Mouse (Mus musculus) midbrain, embryonic 14.5 days (tissue): ENCODE data around the gene Clasrp. TPM values are rescaled to one million over a fixed set of nuclear protein-coding genes. Genes with fewer than 3 reads are reported as not detected.

Source experiments
- ATAC-seq: fragments of 200-750 bp; cut with Nextera tagmentation; 2 replicates; pipeline ENCODE4 v1.8.0; 2017; ENCODE audit warnings: moderate number of reproducible peaks, moderate library complexity; ENCODE audit not compliant: low FRiP score, low TSS enrichment
- DNase-seq: peaks from one replicate; pipeline ENCODE4 v3.0.0-alpha.2; 2015
- H3K27ac ChIP-seq: fragments of 300-500 bp; sonication (generic); replicated peaks from 2 replicates; pipeline ENCODE4 v1.5.1; 2014; ENCODE audit warnings: mild to moderate bottlenecking, low read depth, low read length, moderate library complexity
- H3K27me3 ChIP-seq: fragments of 300-500 bp; sonication (generic); 2 replicates; pipeline ENCODE4 v1.6.1; 2014; ENCODE audit warnings: low read length, control low read depth, mixed read lengths; ENCODE audit not compliant: control insufficient read depth, insufficient read depth
- H3K36me3 ChIP-seq: fragments of 300-500 bp; sonication (generic); 2 replicates; pipeline ENCODE4 v1.6.1; 2014; ENCODE audit warnings: low read length, control low read depth; ENCODE audit not compliant: control insufficient read depth, insufficient read depth
- H3K4me1 ChIP-seq: fragments of 300-500 bp; sonication (generic); 2 replicates; pipeline ENCODE4 v1.6.1; 2014; ENCODE audit warnings: mild to moderate bottlenecking, antibody characterized with exemption, low read length, control low read depth; ENCODE audit not compliant: control insufficient read depth, insufficient read depth
- H3K4me2 ChIP-seq: fragments of 300-500 bp; sonication (generic); 2 replicates; pipeline ENCODE4 v1.6.1; 2014; ENCODE audit warnings: mild to moderate bottlenecking, low read length, moderate library complexity
- H3K4me3 ChIP-seq: fragments of 300-500 bp; sonication (generic); replicated peaks from 2 replicates; pipeline ENCODE4 v1.5.1; 2014; ENCODE audit warnings: low read depth, low read length
- H3K9ac ChIP-seq: fragments of 300-500 bp; sonication (generic); replicated peaks from 2 replicates; pipeline ENCODE4 v1.6.1; 2014; ENCODE audit warnings: mild to moderate bottlenecking, low read length, moderate library complexity
- H3K9me3 ChIP-seq: fragments of 300-500 bp; sonication (generic); 2 replicates; pipeline ENCODE4 v1.6.1; 2016; ENCODE audit warnings: low read length, control low read depth, mixed read lengths; ENCODE audit not compliant: control insufficient read depth
- WGBS: fragments of 180-500 bp; shearing (Covaris S2); extraction: QIAGEN DNeasy Blood & Tissue Kit; methylation state at CpG from one replicate; pipeline ENCODE4 v1.1.7; 2014; 5-methylcytosine and 5-hydroxymethylcytosine counted together
- polyA plus RNA-seq: library from polyadenylated mRNA; unstranded; fragments of >200 nt; fragmentation: Nextera tagmentation; extraction: Ambion mirVana; gene quantifications from 2 replicates; pipeline ENCODE4 v1.2.1, GENCODE M21; 2014

The Clasrp gene
- polyA plus RNA-seq, 1 experiment from 2014 or later: 50.4 TPM

- peak within 1 kb of the TSS; percentile 44 for H3K4me2 ChIP-seq
- under 1% methylated on average over 56 of the region's 56 CpGs for WGBS
Observed at GRCm38 (mm10) chr7:19577141-19577852, 27.0 kb downstream of the Clasrp start, which contains the start of the genes Zfp296 and Gemin7. Gene Zfp296, plus strand, starts transcription at chr7:19577287. Gene Gemin7, minus strand, starts transcription at chr7:19577595.

DNA sequence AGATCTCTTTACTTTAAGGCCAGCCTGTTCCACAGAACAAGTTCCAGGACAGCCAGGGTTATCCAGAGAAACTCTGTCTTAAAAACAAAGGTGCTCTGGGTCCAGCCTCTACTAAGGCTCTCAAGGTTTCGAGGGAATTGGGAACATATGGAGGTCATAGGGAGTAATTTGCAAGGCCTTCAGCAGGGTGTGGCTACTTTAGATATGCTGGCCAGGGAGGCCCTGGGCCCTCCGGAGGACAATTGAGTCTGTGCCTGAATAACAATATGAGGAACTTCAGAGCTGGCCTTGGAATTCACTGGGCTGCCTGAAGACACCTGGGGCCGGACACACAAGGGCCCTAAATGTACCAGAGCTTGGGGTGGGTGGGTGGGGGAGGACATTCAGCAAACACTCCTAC, 28.7 kb downstream of the Clasrp start:
- H3K36me3 ChIP-seq: peaks cover 11% of the 10 kb centered on the region
- ATAC-seq (no peak), DNase-seq (no peak)
- no peak overlapping the region for H3K4me2 ChIP-seq
- H3K9me3 ChIP-seq: no peaks in the 10 kb centered on the region
- peaks cover 17% of the 10 kb centered on the region for H3K4me1 ChIP-seq
- H3K9ac ChIP-seq: no peak overlapping the region
- H3K27me3 ChIP-seq: peaks cover 35% of the 10 kb centered on the region
- WGBS: 62% methylated on average over 3 of the region's 3 CpGs
- no peak overlapping the region for H3K27ac ChIP-seq
- H3K4me3 ChIP-seq: no peak overlapping the region

More at GRCm38 (mm10) chr7:19577141-19577852, 27.0 kb downstream of the Clasrp start, which contains the start of the genes Zfp296 and Gemin7:
- peaks cover 35% of the 10 kb centered on the region for H3K27me3 ChIP-seq
- peak within 1 kb of the TSS; percentile 27 for H3K4me3 ChIP-seq
- no peak for ATAC-seq
- H3K36me3 ChIP-seq: peaks cover 26% of the 10 kb centered on the region
- peaks cover 13% of the 10 kb centered on the region for H3K4me1 ChIP-seq
- H3K9ac ChIP-seq: 0 out of 2 replicates have a peak within 1 kb of the TSS, but pooled peaks have one; percentile 16
- H3K27ac ChIP-seq: no peak within 1 kb of the TSS
- no peaks in the 10 kb centered on the region for H3K9me3 ChIP-seq
- no peak for DNase-seq

- Histone ChIP-seq H3K4me2 (peak overlapping the region; percentile 82), H3K27me3 (peaks cover 33% of the 10 kb centered on the region), H3K27ac (peak overlapping the region; percentile 67; the same call in 1 of the 2 replicates), H3K4me3 (peak overlapping the region; percentile 66), H3K9me3 (no peaks in the 10 kb centered on the region), H3K4me1 (peaks cover 17% of the 10 kb centered on the region), H3K36me3 (peaks cover 15% of the 10 kb centered on the region), H3K9ac (peak overlapping the region; percentile 72)
- ATAC-seq (no peak), DNase-seq (no peak)
- 24% methylated on average over 16 of the region's 16 CpGs for WGBS
Observed at GRCm38 (mm10) chr7:19573776-19574140, 30.5 kb downstream of the Clasrp start.

DNA sequence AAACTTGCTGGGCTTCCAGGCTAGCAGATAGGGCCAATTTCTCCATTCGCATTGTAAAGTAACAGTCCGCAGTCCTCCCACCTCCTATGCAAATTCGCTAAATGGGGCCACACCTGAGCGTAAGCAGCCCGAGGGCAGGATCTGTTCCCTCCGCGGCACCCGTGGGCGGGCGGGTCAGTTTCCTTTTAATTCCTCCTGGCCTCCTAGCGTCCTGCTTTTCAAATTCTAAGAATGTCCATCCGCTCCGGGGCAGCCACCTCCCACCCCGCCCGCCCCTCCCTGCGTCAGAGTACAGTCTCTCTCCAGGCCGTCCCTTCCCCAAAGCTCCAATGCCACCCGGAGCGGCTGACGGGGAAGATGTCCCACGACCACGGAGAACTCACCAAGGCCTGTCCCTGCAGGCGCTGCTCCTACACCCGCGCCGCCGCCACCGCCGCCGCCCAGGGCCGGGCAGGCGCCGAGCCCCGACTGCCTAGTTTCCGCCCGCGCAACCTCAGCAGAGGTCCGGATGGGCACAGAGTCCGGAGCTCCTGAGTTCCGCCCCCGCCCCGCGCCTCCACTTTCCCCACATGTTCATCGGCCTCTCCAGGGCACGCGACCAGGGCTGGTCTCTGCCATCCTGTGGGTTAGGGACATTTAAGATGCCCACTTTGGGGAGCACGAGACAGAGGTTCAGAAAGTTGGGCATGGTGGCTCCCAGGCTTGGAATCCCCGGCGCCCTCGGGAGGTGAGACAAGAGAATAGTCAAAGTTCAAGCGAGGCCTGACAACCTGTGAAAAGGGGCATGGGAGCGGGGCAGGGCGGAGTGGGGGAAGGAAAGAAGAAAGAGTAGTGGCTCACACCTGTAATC, 31.1 kb downstream of the Clasrp start:
- H3K4me1 ChIP-seq: peaks cover 17% of the 10 kb centered on the region
- peak overlapping the region; percentile 72 for H3K9ac ChIP-seq
- DNase-seq (peak; percentile 88), ATAC-seq (peak; percentile 83)
- no peaks in the 10 kb centered on the region for H3K9me3 ChIP-seq
- H3K36me3 ChIP-seq: peaks cover 18% of the 10 kb centered on the region
- WGBS: under 1% methylated on average over 53 of the region's 53 CpGs
- H3K27me3 ChIP-seq: peaks cover 27% of the 10 kb centered on the region
- H3K4me2 ChIP-seq: peak overlapping the region; percentile 82
- H3K27ac ChIP-seq: peak overlapping the region; percentile 67
- peak overlapping the region; percentile 66 for H3K4me3 ChIP-seq

DNA sequence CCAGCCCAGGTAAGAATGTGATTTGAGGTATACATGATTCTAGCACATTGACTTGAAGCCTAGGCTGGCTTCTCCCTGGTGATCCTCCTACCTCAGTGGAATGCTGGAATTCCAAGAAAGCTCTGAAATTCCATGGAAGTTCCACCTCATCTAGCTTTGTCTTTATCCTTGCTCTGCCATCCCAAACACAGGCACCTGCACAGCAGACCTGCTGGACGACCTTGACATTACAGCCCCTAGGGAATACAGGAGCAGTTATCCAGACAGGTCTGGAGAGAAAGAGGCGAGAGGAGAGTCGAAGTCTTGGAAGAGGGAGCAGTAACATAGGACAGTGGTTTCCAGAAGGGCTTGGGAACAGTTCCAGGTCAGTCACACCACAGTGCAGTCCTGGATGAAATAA, 34.6 kb downstream of the Clasrp start:
- H3K27me3 ChIP-seq: no peaks in the 10 kb centered on the region; the same call in 1 of the 2 replicates
- peaks cover 30% of the 10 kb centered on the region for H3K36me3 ChIP-seq
- H3K4me2 ChIP-seq: no peak overlapping the region
- ATAC-seq: no peak
- no peak overlapping the region for H3K4me3 ChIP-seq
- H3K27ac ChIP-seq: no peak overlapping the region
- no peak for DNase-seq
- peaks cover 10% of the 10 kb centered on the region for H3K4me1 ChIP-seq
- H3K9ac ChIP-seq: no peak overlapping the region
- no peaks in the 10 kb centered on the region for H3K9me3 ChIP-seq
- WGBS: 80% methylated on average over 3 of the region's 3 CpGs

DNA sequence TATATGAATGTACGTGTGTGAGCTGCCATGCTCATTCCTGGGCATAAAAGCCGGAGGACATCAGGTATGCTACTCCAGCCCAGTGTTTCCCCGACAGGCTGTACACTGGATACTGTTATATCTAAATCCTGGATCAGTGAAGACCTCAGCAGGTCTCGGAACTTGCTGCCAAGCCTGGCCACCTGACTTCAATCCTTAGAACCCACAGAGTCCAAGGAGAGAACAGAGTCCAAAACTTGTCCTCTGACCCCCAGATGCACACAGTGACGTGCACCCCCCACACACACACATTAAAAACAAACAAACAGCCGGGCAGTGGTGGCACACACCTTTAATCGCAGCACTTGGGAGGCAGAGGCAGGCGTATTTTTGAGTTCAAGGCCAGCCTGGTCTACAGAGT, 36.9 kb downstream of the Clasrp start:
- no peak for ATAC-seq
- H3K36me3 ChIP-seq: peaks cover 38% of the 10 kb centered on the region
- WGBS: 95% methylated on average over 8 of the region's 8 CpGs

DNA sequence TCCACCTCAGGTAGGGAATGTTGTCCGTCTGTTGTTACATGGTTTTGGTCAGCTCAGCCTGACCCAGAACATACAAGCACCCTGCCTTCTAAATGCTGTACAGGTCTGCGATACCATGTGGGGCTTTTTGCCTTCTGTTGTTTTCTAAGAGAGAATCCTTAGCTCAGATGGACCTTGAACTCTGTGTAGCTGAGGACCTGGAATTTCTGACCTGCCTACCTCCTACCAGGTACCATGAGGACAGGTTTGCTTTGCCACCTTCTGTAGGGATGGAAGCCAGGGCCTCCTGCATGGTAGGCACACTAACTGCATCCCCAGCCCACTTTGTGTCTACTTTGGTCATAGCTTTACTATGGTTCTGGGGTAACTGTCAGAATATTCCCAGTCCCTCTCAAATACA, 38.5 kb downstream of the Clasrp start:
- Histone ChIP-seq H3K27ac (no peak overlapping the region), H3K9me3 (no peaks in the 10 kb centered on the region), H3K4me2 (no peak overlapping the region), H3K4me3 (no peak overlapping the region), H3K9ac (no peak overlapping the region), H3K27me3 (no peaks in the 10 kb centered on the region), H3K36me3 (peaks cover 38% of the 10 kb centered on the region), H3K4me1 (peaks cover 17% of the 10 kb centered on the region; the same call in 1 of the 2 replicates)
- 95% methylated on average over 2 of the region's 2 CpGs for WGBS
- DNase-seq (no peak), ATAC-seq (no peak)

More for the DNA sequence above, 36.9 kb downstream of the Clasrp start:
- Histone ChIP-seq H3K4me3 (no peak overlapping the region), H3K4me1 (peaks cover 17% of the 10 kb centered on the region), H3K4me2 (no peak overlapping the region), H3K9me3 (no peaks in the 10 kb centered on the region), H3K27me3 (no peaks in the 10 kb centered on the region), H3K27ac (no peak overlapping the region), H3K9ac (no peak overlapping the region)
- DNase-seq: no peak

DNA sequence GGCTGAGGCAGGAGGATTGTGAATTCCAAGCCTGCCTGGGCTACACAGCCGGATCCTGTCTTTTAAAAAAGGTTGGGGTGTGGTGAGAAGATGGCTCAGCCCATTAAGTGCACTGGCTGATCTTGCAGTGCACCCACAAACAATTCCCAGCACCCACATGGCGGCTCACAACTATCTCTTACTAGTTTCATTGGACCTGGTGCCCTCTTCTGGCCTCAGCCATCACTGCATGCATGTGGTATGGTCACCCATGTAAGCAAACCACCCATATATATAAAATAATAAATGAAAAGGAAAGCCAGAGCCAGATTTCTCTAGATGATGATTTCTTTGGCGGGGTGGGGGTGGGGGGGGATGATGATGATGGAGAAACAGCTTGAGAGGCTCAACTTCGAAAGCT, 39.8 kb downstream of the Clasrp start:
- ATAC-seq: no peak
- Histone ChIP-seq H3K27me3 (no peaks in the 10 kb centered on the region), H3K9me3 (no peaks in the 10 kb centered on the region), H3K4me1 (peaks cover 30% of the 10 kb centered on the region), H3K27ac (no peak overlapping the region), H3K36me3 (peaks cover 29% of the 10 kb centered on the region), H3K9ac (no peak overlapping the region), H3K4me3 (no peak overlapping the region), H3K4me2 (no peak overlapping the region)
- DNase-seq: no peak
- 94% methylated on average over 4 of the region's 4 CpGs for WGBS
